Mouse (Mus musculus) small intestine, adult 2 months (tissue): ENCODE measurements around the gene Tepsin. TPM values are rescaled to one million over a fixed set of nuclear protein-coding genes. Genes with fewer than 3 reads are reported as not detected.
A peak's percentile ranks its signal among the peaks of the same experiment; 100 is the strongest.

Experiments used
- H3K27ac ChIP-seq: fragments of 200-500 bp; 2 replicates; pipeline ENCODE4 v1.5.1; 2012; ENCODE audit warnings: low read depth, low read length, control low read depth, inconsistent platforms; ENCODE audit not compliant: insufficient read depth
- H3K27me3 ChIP-seq: fragments of 200-500 bp; 2 replicates; pipeline ENCODE4 v1.6.1; 2012; ENCODE audit warnings: mild to moderate bottlenecking, moderate library complexity, low read length, inconsistent platforms; ENCODE audit not compliant: control insufficient read depth, insufficient read depth
- H3K36me3 ChIP-seq: fragments of 200-500 bp; 2 replicates; pipeline ENCODE4 v1.6.1; 2012; ENCODE audit warnings: mild to moderate bottlenecking, low read length, control low read depth, inconsistent platforms; ENCODE audit not compliant: control insufficient read depth, insufficient read depth
- H3K4me1 ChIP-seq: fragments of 200-500 bp; 2 replicates; pipeline ENCODE4 v1.6.1; 2012; ENCODE audit warnings: low read length, inconsistent platforms, mixed read lengths; ENCODE audit not compliant: control insufficient read depth, insufficient read depth, insufficient read length
- H3K4me3 ChIP-seq: fragments of 200-500 bp; 2 replicates; pipeline ENCODE4 v1.5.1; 2012; ENCODE audit warnings: low read depth, mild to moderate bottlenecking, control low read depth, inconsistent platforms, low read length, moderate library complexity
- CTCF ChIP-seq: fragments of 200-500 bp; IDR thresholded peaks from 2 replicates; pipeline ENCODE4 v1.5.1; 2012; ENCODE audit warnings: low read depth, mild to moderate bottlenecking, control low read depth, inconsistent platforms, low read length, moderate library complexity, mixed read lengths; ENCODE audit not compliant: insufficient replicate concordance, insufficient read length; ENCODE audit errors: extremely low read depth
- POLR2A ChIP-seq: fragments of 200-500 bp; IDR thresholded peaks from 2 replicates; pipeline ENCODE4 v1.6.1; 2012; ENCODE audit warnings: low read depth, mild to moderate bottlenecking, control low read depth, inconsistent platforms, low read length, moderate library complexity
- whole genome bisulfite sequencing: fragments of 180-500 bp; shearing (Covaris S2); methylation state at CpG from one replicate; pipeline ENCODE4 v1.1.7; 2018; 5-methylcytosine and 5-hydroxymethylcytosine counted together
- polyA plus RNA-seq: library from polyadenylated mRNA; depleted of rRNA; stranded (reverse); fragments of >200 nt; gene quantifications from 2 replicates; pipeline ENCODE4 v1.2.3, GENCODE M21; 2012

Tepsin gene
- polyA plus RNA-seq, 1 experiment, result 79.3 TPM

GRCm38 (mm10) chr11:120048252-120048556 is 50.3 kb downstream of the Tepsin start:
- WGBS, result 11% methylated on average over 23 of the region's 23 CpGs
- no peak overlapping the region for H3K4me3 ChIP-seq

GRCm38 (mm10) chr11:120047531-120048251 is 50.8 kb downstream of the Tepsin start:
- TF ChIP-seq POLR2A (no peak), CTCF (no peak)
- Histone ChIP-seq H3K27ac (no peak overlapping the region), H3K4me1 (peaks cover 3% of the 10 kb centered on the region; the same call in 1 of the 2 replicates), H3K4me3 (peak overlapping the region; percentile 59; the same call in 1 of the 2 replicates), H3K27me3 (peaks cover 30% of the 10 kb centered on the region), H3K36me3 (no peaks in the 10 kb centered on the region)
- 26% methylated on average over 23 of the region's 23 CpGs for WGBS

More at GRCm38 (mm10) chr11:120048252-120048556, 50.3 kb downstream of the Tepsin start:
- H3K36me3 ChIP-seq, result no peaks in the 10 kb centered on the region
- peaks cover 3% of the 10 kb centered on the region; the same call in 1 of the 2 replicates for H3K4me1 ChIP-seq
- no peak overlapping the region for H3K27ac ChIP-seq
- TF ChIP-seq POLR2A (no peak), CTCF (no peak)
- peaks cover 30% of the 10 kb centered on the region for H3K27me3 ChIP-seq

- TF ChIP-seq POLR2A, result no peak
- peaks cover 5% of the 10 kb centered on the region for H3K4me1 ChIP-seq
- no peak within 1 kb of the TSS for H3K27ac ChIP-seq
- H3K36me3 ChIP-seq, result no peaks in the 10 kb centered on the region
- 3% methylated on average over 63 of the region's 63 CpGs for WGBS
- H3K4me3 ChIP-seq, result peak within 1 kb of the TSS; percentile 59
- H3K27me3 ChIP-seq, result peaks cover 30% of the 10 kb centered on the region
These were observed 51.9 kb downstream of the Tepsin start, which contains the start of gene Aatk for GRCm38 (mm10) chr11:120046553-120047191. TSS of gene Aatk (minus strand) at chr11:120047167.

GRCm38 (mm10) chr11:120045839-120046552 is 52.5 kb downstream of the Tepsin start:
- 47% methylated on average over 11 of the region's 11 CpGs for WGBS
- H3K27me3 ChIP-seq, result peaks cover 30% of the 10 kb centered on the region
- TF ChIP-seq POLR2A (no peak), CTCF (no peak)
- H3K36me3 ChIP-seq, result no peaks in the 10 kb centered on the region
- H3K4me1 ChIP-seq, result peaks cover 5% of the 10 kb centered on the region
- no peak overlapping the region for H3K27ac ChIP-seq
- H3K4me3 ChIP-seq, result peak overlapping the region; percentile 59

- no peak overlapping the region for H3K4me3 ChIP-seq
- WGBS, result 70% methylated on average over 4 of the region's 4 CpGs
- H3K27me3 ChIP-seq, result peaks cover 30% of the 10 kb centered on the region
- no peak overlapping the region for H3K27ac ChIP-seq
- TF ChIP-seq POLR2A (no peak), CTCF (no peak)
- no peaks in the 10 kb centered on the region for H3K36me3 ChIP-seq
- peaks cover 7% of the 10 kb centered on the region for H3K4me1 ChIP-seq
These were observed 53.2 kb downstream of the Tepsin start for GRCm38 (mm10) chr11:120045341-120045740.

- 66% methylated on average over 7 of the region's 7 CpGs for WGBS
- H3K4me1 ChIP-seq, result peaks cover 7% of the 10 kb centered on the region
- H3K36me3 ChIP-seq, result no peaks in the 10 kb centered on the region
- TF ChIP-seq CTCF, result no peak
- no peak for TF ChIP-seq POLR2A
- no peak overlapping the region for H3K4me3 ChIP-seq
- peak overlapping the region; percentile 40 for H3K27ac ChIP-seq
- H3K27me3 ChIP-seq, result peaks cover 16% of the 10 kb centered on the region
These were observed 56.2 kb downstream of the Tepsin start for GRCm38 (mm10) chr11:120042141-120042838.
